Mouse (Mus musculus) liver, adult 2 months (tissue): Measurements from ENCODE around the gene Prkch.

Experiments
- CTCF ChIP-seq: fragments of 200-500 bp; IDR thresholded peaks from 2 replicates; pipeline ENCODE4 v1.5.1; 2011; ENCODE audit warnings: low read depth, low read length, control low read depth
- POLR2A ChIP-seq: fragments of 200-500 bp; IDR thresholded peaks from 2 replicates; pipeline ENCODE4 v1.6.1; 2011; ENCODE audit warnings: low read length, control low read depth; ENCODE audit not compliant: insufficient read depth; ENCODE audit errors: extremely low read depth

GRCm38 (mm10) chr12:73790571-73791108 is 206.0 kb downstream of the Prkch start:
- TF ChIP-seq CTCF = no peak
- TF ChIP-seq POLR2A = no peak
